Mouse (Mus musculus): ENCODE measurements around the gene Ppp3r2.

The Ppp3r2 gene

DNA sequence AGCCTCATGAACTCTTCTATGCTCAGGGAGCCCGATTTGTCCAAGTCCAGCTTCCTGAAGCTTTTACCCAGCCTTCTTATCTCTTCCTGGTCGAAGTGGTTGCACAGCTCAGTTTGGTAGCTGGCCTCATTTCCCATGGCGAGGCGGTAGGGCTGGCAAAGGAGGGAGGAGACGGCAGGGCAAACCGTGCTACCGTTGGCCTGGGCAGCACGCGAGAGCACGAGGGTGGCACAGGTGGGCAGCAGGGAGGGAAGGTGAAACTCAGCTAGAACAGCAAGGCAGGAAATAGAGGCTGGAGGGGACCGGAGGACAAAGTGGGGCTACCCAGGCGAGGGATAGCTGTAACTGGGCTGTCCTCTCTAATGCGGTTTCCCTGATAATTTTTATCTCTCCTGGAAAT is at the start of gene Ppp3r2:
Gene Ppp3r2, minus strand, starts transcription at position 213 of the 400 bp plus-strand sequence.
- DNase-seq (ENCODE audit: low spot score in 2 of 2) = no peak

DNA sequence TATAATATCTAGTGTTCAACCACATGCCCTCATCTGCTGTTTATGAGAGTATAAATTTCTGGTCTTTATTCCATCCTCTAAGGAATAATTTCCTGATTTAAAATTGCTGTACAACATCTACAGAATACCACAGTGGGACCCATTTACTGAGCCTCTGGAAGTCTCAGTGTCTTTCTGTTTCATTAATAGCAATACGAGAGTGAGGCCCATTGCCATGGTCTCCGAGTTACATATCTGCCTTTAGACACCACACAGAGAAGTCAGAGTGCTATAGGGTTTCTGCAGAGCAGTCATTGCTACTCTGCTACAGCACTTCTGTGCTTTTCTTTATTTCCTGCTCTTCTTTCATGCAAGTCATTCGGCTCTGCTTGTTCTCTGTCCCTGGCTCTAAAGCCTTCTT is 47.5 kb upstream of the Ppp3r2 start:
- no peak for DNase-seq (ENCODE audit: low spot score in 2 of 2)

DNA sequence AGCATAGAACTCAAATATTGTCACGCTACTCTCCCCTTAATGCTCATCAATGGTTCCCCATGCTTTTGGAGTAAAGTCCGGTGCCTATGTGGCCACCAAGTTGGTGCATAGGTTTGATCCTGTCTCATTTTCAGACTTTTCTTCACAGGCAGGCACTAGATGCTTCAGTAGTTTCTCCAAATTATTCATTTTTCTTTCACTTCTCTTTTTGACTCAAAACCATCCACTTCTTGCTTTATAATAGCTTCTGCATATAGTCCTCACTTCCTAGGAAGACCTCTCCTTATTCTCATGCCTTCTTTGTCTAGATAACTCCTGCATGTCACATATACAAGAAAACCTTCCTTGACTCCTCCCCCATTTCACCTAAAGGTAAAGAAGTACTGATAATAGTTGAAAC is 42.1 kb upstream of the Ppp3r2 start:
- DNase-seq (ENCODE audit: low spot score in 2 of 2) = no peak

DNA sequence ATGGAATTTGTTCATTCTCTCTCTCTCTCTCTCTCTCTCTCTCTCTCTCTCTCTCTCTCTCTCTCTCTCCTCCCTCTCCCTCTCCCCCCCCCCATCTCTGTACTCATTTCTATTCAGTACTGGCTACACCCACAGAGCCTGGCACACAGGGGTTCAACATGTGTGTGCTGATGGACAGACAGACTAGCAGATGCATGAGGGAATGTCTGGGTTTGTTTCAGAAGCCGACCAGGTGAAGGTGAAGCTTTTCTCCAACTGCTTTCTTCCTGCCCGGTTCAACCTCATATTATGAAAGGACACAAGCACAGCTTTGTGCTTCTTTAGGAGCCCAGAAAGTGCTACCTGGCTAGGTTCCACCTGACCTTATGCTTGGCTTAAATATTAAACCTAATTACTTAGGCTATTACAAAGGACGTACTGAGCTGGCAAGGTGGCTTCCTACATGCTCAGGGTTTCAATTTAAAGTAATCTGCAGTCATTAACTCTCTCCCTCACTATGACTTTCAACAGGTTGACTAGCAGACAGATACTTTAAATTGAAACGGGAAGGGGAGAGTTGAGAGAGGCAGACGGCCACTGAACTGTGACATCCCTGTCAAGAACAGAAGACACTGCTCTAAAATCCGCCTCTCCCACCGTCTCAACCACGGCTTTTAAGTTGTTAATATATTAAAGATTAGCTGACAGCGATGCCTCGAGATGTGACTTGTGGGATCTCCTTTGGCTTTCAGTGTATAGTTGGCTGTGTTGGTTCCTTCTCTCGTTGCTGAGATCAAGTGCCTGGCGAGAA is 9.8 kb upstream of the Ppp3r2 start:
- DNase-seq (ENCODE audit: low spot score in 2 of 2) = no peak

DNA sequence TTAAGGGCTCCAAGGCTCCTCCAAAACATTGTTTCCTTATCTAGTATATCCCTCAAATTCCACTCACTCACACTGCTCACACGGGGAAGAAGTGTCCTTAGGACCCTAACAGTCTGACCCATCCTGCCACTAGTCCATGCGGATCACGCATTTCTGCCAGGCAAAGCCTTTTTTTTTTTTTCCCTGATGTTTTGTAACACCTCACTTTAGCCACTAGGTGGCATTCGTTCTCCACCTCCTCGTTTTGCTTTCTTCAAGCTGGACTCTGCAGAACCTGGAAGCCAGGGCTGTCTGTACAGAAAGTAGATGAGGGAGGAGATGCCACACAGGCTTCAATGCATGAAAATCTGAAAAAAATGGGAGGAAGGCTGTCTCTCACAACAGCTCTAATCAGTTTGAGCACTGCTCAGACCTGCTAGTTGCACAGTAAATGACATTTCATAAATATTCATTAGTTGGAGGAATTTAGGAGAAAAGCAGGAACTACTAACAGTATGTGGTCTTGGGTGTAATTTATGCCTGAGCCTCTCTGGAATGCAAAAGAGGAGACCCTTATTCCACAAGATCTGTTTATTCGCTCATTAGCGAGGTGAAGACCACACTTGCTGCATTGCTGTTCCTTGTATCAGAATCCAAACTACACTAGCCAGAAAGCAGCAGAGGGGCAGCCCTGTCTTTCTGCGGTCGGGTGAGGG is 6.9 kb upstream of the Ppp3r2 start:
- DNase-seq (ENCODE audit: low spot score in 2 of 2) = peak in 1 of 2 experiments; percentile 15

DNA sequence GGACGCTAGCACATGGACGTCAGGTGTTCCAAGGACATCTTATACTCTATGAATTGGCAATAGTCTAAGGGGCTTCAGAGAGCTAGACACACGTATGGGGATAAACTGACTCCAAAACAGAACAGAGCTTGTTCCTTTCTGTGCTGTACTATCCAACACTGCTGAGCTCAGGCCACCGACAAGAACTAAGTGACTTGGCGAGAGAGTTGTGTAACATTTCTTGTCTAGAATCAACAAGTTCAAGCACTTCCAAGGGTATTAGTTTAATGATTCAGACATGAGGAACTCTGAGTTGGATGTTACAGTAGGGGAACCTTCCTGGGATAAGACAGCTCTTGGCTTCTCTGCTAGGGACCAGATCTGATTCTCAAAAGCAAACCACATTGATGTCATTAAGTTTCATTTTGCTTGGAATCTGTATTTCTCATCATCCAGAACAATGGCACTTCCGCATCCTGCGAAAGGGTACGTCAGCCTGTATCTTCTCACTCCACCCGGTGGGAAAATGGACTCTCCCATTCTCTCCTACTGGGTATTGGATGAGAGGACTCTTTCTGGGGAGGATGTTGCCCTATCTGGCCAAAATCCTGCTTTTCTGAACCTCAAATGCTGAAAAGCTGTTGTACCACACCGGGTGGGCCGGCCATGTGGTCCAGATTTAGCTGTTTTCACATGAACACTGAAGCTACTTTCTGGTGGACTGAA is 1.5 kb downstream of the Ppp3r2 start:
- peak in 1 of 2 experiments; percentile 28 for DNase-seq (ENCODE audit: low spot score in 2 of 2)

DNA sequence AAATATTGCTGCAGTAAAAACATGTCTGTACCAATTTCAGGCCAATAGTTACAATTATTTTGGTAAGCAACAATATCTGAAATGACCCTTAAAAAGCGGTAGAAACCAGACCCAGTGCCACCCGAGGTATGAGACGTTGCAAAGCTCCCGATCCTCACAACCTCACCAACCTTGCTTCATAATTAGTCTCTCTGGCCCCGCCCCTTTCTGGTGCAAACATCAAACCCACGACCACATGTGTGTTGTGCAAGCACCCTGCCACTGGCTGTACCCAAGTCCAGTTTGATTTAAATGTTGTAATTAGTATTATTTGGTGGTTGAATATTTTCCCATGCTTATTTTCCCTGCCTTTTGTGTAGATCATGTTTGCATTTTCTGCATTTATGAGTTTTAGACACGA is 5.0 kb downstream of the Ppp3r2 start:
- no peak for DNase-seq (ENCODE audit: low spot score in 2 of 2)

DNA sequence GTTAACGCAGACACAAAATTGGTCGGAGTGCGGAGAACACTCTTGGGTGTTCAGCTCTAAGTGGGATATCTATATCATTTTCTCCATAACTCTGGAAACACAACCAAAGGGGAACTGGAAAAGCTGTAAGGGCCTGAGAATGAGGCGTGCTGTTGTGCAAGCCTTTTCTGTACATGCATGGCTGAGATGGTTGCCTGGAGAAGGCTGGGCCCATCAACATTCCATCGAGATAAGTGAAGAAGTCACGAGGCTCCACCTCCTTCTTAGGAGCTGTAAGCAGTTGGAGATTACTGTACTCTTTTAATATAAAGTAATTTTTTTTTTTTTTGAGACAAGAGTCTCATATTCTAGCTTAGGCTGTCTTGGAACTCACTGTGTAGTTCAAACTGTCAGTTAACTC is 5.8 kb downstream of the Ppp3r2 start:
- DNase-seq (ENCODE audit: low spot score in 2 of 2) = no peak

DNA sequence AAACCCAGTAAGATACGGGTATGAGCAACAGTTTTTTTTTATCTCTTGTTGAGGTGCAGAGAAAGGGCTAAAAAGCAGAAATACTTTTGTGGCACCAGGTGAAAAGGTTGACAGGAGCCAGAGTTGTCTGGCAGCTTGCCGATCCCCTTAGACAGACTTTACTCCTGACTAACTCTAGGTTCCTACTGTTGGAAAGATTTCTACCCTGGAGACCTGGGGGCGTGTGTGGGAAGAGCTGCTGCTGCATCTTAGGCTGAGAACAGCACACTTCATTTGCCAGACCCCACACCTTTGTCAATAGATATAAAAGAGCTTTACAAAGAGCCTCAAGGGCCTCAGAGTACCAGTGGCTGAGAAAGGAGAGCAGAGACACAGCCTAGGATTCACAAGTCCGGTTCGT is 17.0 kb downstream of the Ppp3r2 start:
- no peak for DNase-seq (ENCODE audit: low spot score in 2 of 2)

DNA sequence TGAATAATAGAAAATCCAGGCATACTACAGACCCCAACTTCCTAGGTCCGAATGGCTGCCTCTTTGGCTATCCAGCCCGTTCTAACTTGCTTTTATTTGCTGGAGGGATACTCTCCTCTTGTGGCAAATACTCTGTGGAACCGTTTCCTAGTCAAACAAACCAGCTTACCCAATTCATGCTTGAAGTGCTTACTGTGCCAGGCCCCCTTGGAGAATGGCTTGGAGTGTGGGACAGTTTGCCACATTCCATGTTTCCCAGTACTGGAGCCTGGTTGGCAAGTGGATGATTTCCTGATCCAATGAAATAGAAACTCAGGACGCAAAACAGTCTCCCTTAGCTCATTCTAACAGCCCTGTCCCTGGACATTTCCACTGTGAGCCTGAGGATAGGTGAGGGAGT is 19.6 kb downstream of the Ppp3r2 start:
- no peak for DNase-seq (ENCODE audit: low spot score in 2 of 2)

DNA sequence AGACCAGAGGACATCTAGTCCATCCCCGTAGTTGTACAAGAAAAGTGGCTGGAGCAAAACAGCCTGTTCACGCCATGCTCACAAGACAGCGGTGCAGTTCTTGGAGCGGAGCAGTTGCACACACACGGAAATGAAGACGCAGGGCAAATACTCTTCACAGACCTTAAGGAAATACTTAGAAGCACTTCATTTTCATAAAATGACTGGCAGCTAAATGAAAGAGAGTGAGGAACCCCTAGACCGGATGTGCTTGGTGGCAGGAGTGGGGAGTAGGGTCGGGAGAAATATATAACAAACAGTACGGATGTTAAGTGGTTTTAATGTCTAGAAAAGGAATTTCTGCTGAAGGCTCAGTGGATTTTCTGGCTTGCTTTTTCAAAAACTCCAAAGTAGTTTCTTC is 20.2 kb downstream of the Ppp3r2 start:
- no peak for DNase-seq (ENCODE audit: low spot score in 2 of 2)

DNA sequence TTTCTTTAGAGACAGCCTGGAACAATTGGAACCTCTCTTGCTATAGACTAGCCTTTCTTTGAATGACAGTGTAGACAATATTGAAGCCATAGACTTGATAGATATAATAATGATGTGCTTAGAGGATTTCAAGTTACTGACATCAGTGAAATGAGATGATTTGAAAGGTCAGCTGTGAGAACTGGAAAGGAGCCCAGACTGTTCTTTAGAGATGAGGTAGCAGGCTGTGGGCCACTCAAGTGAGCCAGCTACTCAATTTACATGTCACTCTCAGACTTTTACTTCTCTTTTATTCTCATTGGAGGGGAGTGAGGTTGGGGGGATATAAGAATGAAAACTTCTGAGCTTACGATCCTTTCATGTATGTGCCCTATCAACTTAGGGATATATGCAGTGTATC is 22.4 kb downstream of the Ppp3r2 start:
- DNase-seq (ENCODE audit: low spot score in 2 of 2) = no peak

DNA sequence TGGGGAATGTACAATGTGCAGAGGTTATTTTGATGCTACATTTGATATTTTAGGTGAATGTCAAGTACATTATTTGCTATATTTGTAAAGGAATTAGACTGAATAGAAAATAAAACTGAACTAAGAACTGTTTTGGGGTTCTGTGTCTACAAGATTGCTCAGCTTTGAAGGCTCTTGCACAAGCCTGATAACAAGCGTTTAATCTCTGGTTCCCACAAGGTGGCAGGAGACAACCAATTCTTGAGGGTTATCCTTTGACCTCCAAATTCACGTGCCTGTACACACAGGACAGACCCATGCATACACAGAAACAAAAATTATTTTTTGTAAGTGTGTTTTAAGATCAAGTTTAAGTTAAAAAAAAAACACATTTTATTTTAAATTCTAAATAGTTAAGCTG is 41.9 kb downstream of the Ppp3r2 start:
- no peak for DNase-seq (ENCODE audit: low spot score in 2 of 2)

DNA sequence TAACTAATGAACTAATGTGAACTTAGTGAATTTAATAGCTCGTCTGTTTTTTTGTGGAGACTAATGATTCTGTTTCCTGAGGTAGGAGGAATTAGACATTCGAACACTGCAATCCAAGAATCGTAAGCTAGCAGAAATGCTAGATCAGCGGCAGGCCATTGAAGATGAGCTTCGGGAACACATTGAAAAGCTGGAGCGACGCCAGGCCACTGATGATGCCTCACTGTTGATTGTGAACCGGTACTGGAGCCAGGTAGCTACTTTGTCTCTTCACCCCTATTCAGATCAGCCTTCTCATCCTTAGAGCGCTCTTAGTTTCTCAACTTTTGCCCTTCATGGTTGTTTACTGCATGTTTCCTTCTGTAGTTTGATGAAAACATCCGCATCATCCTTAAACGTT is 44.0 kb downstream of the Ppp3r2 start:
- DNase-seq (ENCODE audit: low spot score in 2 of 2) = no peak

DNA sequence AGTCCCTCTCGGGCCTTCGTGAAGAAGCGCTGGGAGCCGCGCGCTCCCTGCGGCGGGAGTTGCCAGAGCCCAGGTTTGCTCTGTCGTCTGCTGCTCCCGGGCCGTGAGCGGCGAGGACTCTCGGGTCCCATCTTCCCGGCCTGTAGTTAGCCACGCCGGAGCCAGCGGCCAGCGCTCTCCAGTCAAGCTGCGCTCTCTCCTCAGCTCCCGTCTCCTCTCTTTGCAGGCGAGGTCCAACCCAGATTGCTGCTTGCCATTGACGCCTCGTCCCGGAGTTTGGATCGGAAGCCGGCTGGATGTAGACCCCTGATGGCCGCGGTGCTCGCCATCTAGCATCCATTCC is 49.7 kb downstream of the Ppp3r2 start:
- DNase-seq (ENCODE audit: low spot score in 2 of 2) = no peak

DNA sequence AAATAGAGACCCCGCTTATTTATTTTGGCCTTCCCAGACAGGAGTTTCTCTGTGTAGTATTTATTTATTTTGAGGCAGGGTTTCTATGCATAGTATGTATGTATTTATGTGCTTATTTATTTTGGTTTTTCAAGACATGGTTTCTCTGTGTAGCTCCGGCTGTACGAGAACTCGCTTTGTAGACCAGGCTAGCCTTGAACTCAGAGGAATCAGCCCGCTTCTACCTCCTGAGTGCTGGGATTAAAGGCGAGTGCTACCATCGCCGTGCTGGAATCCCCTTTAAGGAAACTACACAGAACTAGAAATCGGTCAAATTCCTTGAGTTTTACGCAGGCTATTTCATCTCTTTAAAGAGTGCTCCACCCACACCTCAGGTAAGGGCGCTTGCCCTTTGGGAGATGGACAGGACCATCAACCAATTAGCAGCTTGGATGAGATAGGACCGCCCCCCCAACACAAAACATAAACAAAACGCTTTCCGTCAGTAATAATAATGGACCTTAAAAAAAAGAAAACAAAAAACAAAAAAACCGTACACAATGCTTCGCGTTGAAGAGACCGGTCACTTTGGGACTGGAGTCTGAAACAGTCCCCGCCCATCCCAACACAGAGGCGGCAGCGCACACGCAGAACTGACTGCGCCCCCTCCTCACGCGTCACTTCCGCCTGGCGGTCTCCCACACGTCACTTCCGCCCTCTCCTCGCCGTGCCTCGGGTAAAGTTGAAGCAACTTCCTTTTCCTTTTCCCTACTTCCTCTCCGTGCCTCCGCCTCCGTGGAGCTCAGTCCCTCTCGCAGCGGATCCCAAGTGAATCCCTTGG is 50.3 kb downstream of the Ppp3r2 start, which contains the start of gene Rnf20:
Gene Rnf20, plus strand, starts transcription at position 688 of the 820 bp plus-strand sequence.
- DNase-seq (ENCODE audit: low spot score in 2 of 2) = peak; percentile 95 to 96

DNA sequence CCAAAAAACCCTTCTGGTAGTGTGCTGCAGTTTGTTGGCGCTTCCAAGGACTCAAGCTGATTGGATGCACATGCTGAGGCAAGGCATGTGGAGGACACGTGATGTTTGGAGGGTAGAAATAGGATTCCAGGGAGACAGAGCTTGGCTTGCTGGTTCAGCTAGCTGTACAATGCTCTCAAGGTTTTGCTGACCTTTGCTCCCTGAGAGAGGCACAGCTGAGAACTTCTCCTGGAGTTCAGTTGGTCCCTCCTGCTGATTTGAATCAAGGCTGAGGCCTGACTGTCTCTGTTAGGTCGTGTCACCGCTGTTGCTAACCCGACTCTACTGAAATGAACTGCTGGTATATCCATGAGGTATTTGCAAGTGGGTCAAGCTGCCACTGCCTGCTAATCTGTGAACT is 52.9 kb downstream of the Ppp3r2 start:
- DNase-seq (ENCODE audit: low spot score in 2 of 2) = no peak

All from heart, adult 9 months (tissue).